Mouse (Mus musculus): ENCODE measurements around the gene Susd2. TPM values are rescaled to one million over a fixed set of nuclear protein-coding genes. Genes with fewer than 3 reads are reported as not detected.

Gene Susd2
- total and polyA plus RNA-seq, 2 experiments from 2014 or later: 2.2 to 2.6 TPM

- H3K27ac ChIP-seq (ENCODE audit: low read depth, low read length): no peak overlapping the region
- H3K4me2 ChIP-seq (ENCODE audit: low read depth): no peak overlapping the region
- 77% methylated on average over 5 of the region's 5 CpGs for WGBS
- H3K4me3 ChIP-seq (ENCODE audit: low read depth, low read length): no peak overlapping the region
- no peak for TF ChIP-seq CTCF (IDR thresholded peaks at IDR 0.05; ENCODE audit: low read depth)
- ATAC-seq (no peak), DNase-seq (no peak)
- no peaks in the 10 kb centered on the region for H3K4me1 ChIP-seq (ENCODE audit: insufficient read depth)
- H3K9me3 ChIP-seq (ENCODE audit: low read length): no peaks in the 10 kb centered on the region
- H3K36me3 ChIP-seq (ENCODE audit: insufficient read depth): no peaks in the 10 kb centered on the region
- no peaks in the 10 kb centered on the region for H3K27me3 ChIP-seq (ENCODE audit: insufficient read depth, low read length)
- H3K9ac ChIP-seq: no peak overlapping the region
Observed at GRCm38 (mm10) chr10:75588336-75588735, 55.5 kb downstream of the Susd2 start.

GRCm38 (mm10) chr10:75587781-75588180 is 56.0 kb downstream of the Susd2 start:
- Histone ChIP-seq H3K9me3 (ENCODE audit: low read length) (no peaks in the 10 kb centered on the region), H3K36me3 (ENCODE audit: insufficient read depth) (no peaks in the 10 kb centered on the region), H3K27me3 (ENCODE audit: insufficient read depth, low read length) (no peaks in the 10 kb centered on the region), H3K27ac (ENCODE audit: low read depth, low read length) (no peak overlapping the region), H3K9ac (no peak overlapping the region), H3K4me3 (ENCODE audit: low read depth, low read length) (no peak overlapping the region), H3K4me2 (ENCODE audit: low read depth) (no peak overlapping the region), H3K4me1 (ENCODE audit: insufficient read depth) (no peaks in the 10 kb centered on the region)
- ATAC-seq (no peak), DNase-seq (no peak)
- TF ChIP-seq CTCF (IDR thresholded peaks at IDR 0.05; ENCODE audit: low read depth): no peak
- WGBS: 93% methylated on average over 4 of the region's 4 CpGs

Other genes with a start within 250 kb of the Susd2 start
- 0.38 and 0.62 TPM in 2 replicates for gene Upb1, start 242.9 kb downstream of the Susd2 start, total RNA-seq (2014; rRNA removed)
- 0.58 and 0.75 TPM in 2 replicates for gene Upb1, start 242.9 kb downstream of the Susd2 start, polyA plus RNA-seq (2015; fragmentation: Nextera tagmentation; extraction: Ambion mirVana)
- gene Snrpd3, start 126.5 kb downstream of the Susd2 start, total RNA-seq (2014; rRNA removed): 24.4 and 31.6 TPM in 2 replicates
- gene Snrpd3, start 126.5 kb downstream of the Susd2 start, polyA plus RNA-seq (2015; fragmentation: Nextera tagmentation; extraction: Ambion mirVana): 144 and 167 TPM in 2 replicates
- 36.2 and 44.9 TPM in 2 replicates for gene Gucd1, start 126.0 kb downstream of the Susd2 start, total RNA-seq (2014; rRNA removed)
- 12.2 and 16.0 TPM in 2 replicates for gene Gucd1, start 126.0 kb downstream of the Susd2 start, polyA plus RNA-seq (2015; fragmentation: Nextera tagmentation; extraction: Ambion mirVana)
- 20.0 and 24.2 TPM in 2 replicates for gene Lrrc75b, start 83.7 kb downstream of the Susd2 start, total RNA-seq (2014; rRNA removed)
- 17.9 and 23.2 TPM in 2 replicates for gene Lrrc75b, start 83.7 kb downstream of the Susd2 start, polyA plus RNA-seq (2015; fragmentation: Nextera tagmentation; extraction: Ambion mirVana)
- gene Ggt1, start 82.4 kb downstream of the Susd2 start, total RNA-seq (2014; rRNA removed): 1.0 and 3.8 TPM in 2 replicates
- 0.86 and 2.3 TPM in 2 replicates for gene Ggt1, start 82.4 kb downstream of the Susd2 start, polyA plus RNA-seq (2015; fragmentation: Nextera tagmentation; extraction: Ambion mirVana)
- gene Ggt5, start 54.7 kb downstream of the Susd2 start, total RNA-seq (2014; rRNA removed): 3.2 and 4.3 TPM in 2 replicates
- gene Ggt5, start 54.7 kb downstream of the Susd2 start, polyA plus RNA-seq (2015; fragmentation: Nextera tagmentation; extraction: Ambion mirVana): 1.5 and 2.6 TPM in 2 replicates
- 67.0 and 85.5 TPM in 2 replicates for gene Cabin1, start 120.3 kb upstream of the Susd2 start, total RNA-seq (2014; rRNA removed)
- gene Cabin1, start 120.3 kb upstream of the Susd2 start, polyA plus RNA-seq (2015; fragmentation: Nextera tagmentation; extraction: Ambion mirVana): 19.8 and 28.0 TPM in 2 replicates
- gene Ddt, start 129.4 kb upstream of the Susd2 start, total RNA-seq (2014; rRNA removed): 33.3 and 39.7 TPM in 2 replicates
- 78.2 and 79.4 TPM in 2 replicates for gene Ddt, start 129.4 kb upstream of the Susd2 start, polyA plus RNA-seq (2015; fragmentation: Nextera tagmentation; extraction: Ambion mirVana)
- gene Gm20441, start 136.9 kb upstream of the Susd2 start, total RNA-seq (2014; rRNA removed): not detected in 2 replicates
- gene Gm20441, start 136.9 kb upstream of the Susd2 start, polyA plus RNA-seq (2015; fragmentation: Nextera tagmentation; extraction: Ambion mirVana): not detected in 2 replicates
- 1.7 and 2.3 TPM in 2 replicates for gene Gstt3, start 137.4 kb upstream of the Susd2 start, total RNA-seq (2014; rRNA removed)
- 1.8 and 2.2 TPM in 2 replicates for gene Gstt3, start 137.4 kb upstream of the Susd2 start, polyA plus RNA-seq (2015; fragmentation: Nextera tagmentation; extraction: Ambion mirVana)
- 19.2 and 22.8 TPM in 2 replicates for gene Gstt1, start 154.6 kb upstream of the Susd2 start, total RNA-seq (2014; rRNA removed)
- gene Gstt1, start 154.6 kb upstream of the Susd2 start, polyA plus RNA-seq (2015; fragmentation: Nextera tagmentation; extraction: Ambion mirVana): 18.6 and 21.3 TPM in 2 replicates
- not detected in 2 replicates for gene Gstt4, start 178.5 kb upstream of the Susd2 start, total RNA-seq (2014; rRNA removed)
- gene Gstt4, start 178.5 kb upstream of the Susd2 start, polyA plus RNA-seq (2015; fragmentation: Nextera tagmentation; extraction: Ambion mirVana): not detected in 2 replicates
- gene Gstt2, start 193.4 kb upstream of the Susd2 start, total RNA-seq (2014; rRNA removed): 4.5 and 5.1 TPM in 2 replicates
- gene Gstt2, start 193.4 kb upstream of the Susd2 start, polyA plus RNA-seq (2015; fragmentation: Nextera tagmentation; extraction: Ambion mirVana): 7.4 and 7.8 TPM in 2 replicates
- 598 and 704 TPM in 2 replicates for gene Mif, start 216.2 kb upstream of the Susd2 start, total RNA-seq (2014; rRNA removed)
- gene Mif, start 216.2 kb upstream of the Susd2 start, polyA plus RNA-seq (2015; fragmentation: Nextera tagmentation; extraction: Ambion mirVana): 2,127 and 2,602 TPM in 2 replicates
- 2.1 and 4.7 TPM in 2 replicates for gene Derl3, start 249.4 kb upstream of the Susd2 start, total RNA-seq (2014; rRNA removed)
- 1.4 and 1.7 TPM in 2 replicates for gene Derl3, start 249.4 kb upstream of the Susd2 start, polyA plus RNA-seq (2015; fragmentation: Nextera tagmentation; extraction: Ambion mirVana)

Data from forebrain, postnatal 0 days (tissue).